Mouse (Mus musculus): Measurements from ENCODE around the gene Csad.

GRCm38 (mm10) chr15:102178279-102178678 lies 26.2 kb downstream of the Csad start:
- TF ChIP-seq GATA1 (IDR thresholded peaks at IDR 0.05; ENCODE audit: borderline replicate concordance, low read length) (no peak), FLI1 (IDR thresholded peaks at IDR 0.05; ENCODE audit: low read length) (no peak)
